Mouse (Mus musculus): ENCODE results near the gene Tmem141.

GRCm38 (mm10) chr2:25657246-25657645, 35.4 kb upstream of the Tmem141 start:
- TF ChIP-seq POLR2A (IDR thresholded peaks at IDR 0.05; ENCODE audit: insufficient read length, low read depth) (no peak), E2F4 (IDR thresholded peaks at IDR 0.05; ENCODE audit: insufficient read depth) (no peak), SRF (IDR thresholded peaks at IDR 0.05; ENCODE audit: control insufficient read depth, insufficient read length, low read depth) (no peak), MAX (IDR thresholded peaks at IDR 0.05; ENCODE audit: low read depth) (no peak)

Measured in myocyte (in vitro differentiated cells).